Mouse (Mus musculus): ENCODE results near the gene Ahctf1.

Gene Ahctf1

GRCm38 (mm10) chr1:179712658-179713057 lies 90.8 kb downstream of the Ahctf1 start:
- no peak for DNase-seq

GRCm38 (mm10) chr1:179710739-179711138 lies 92.7 kb downstream of the Ahctf1 start:
- DNase-seq: no peak

DNA sequence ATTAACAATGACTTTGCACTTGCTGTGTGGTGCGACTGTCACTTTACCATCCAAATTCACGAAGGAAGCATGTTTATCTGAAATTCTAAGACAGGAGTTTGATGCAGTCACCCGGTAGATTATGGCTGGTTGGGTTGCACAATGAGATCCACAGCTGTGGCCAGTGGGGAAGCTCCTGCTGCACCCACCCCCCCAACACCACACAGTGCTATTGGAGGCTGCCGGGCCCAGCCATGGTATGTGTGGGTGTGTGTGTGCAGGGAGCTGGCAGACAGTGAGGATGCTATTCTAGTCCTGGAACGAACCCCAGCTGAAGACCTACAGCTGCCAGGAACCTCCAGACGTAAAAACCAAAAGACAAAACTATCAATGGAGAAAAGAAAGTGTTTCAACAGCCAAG lies 94.1 kb downstream of the Ahctf1 start:
- DNase-seq: peak; percentile 14

DNA sequence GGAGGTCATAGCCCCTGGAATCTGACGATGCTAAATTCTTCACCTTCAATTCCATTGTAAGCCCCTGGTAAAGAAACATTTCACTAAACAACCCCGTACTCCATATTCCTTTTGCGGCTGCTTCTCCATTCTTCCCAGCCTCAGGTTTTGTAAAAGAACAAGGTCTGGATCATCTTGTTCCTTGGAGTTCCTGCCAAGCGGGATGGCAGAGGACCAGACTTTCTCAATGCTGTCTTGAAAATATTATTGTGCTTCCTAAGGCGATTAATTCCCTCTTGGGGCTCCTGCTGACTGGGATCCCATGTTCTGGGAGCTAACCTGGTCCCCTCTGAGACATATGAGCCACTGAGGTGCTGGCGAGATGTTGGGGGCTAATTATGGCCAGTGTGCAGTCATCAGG lies 98.3 kb downstream of the Ahctf1 start:
- DNase-seq: no peak

GRCm38 (mm10) chr1:179704150-179704549 lies 99.3 kb downstream of the Ahctf1 start:
- no peak for DNase-seq
